Mouse (Mus musculus): ENCODE measurements around the gene Rap2c.

Gene Rap2c

GRCm38 (mm10) chrX:51017851-51018785 lies at the start of gene Rap2c:
Gene Rap2c, minus strand, starts transcription at chrX:51018018.
- DNase-seq (ENCODE audit: low spot score in 2 of 2), result peak; percentile 77

- DNase-seq (ENCODE audit: low spot score in 2 of 2), result no peak
Measured at GRCm38 (mm10) chrX:51066539-51067286, 48.9 kb upstream of the Rap2c start.

GRCm38 (mm10) chrX:51065773-51066172 lies 48.0 kb upstream of the Rap2c start:
- DNase-seq (ENCODE audit: low spot score in 2 of 2), result peak; percentile 31 to 32

GRCm38 (mm10) chrX:51065158-51065664 lies 47.4 kb upstream of the Rap2c start:
- no peak for DNase-seq (ENCODE audit: low spot score in 2 of 2)

GRCm38 (mm10) chrX:51060220-51060619 lies 42.4 kb upstream of the Rap2c start:
- no peak for DNase-seq (ENCODE audit: low spot score in 2 of 2)

DNA sequence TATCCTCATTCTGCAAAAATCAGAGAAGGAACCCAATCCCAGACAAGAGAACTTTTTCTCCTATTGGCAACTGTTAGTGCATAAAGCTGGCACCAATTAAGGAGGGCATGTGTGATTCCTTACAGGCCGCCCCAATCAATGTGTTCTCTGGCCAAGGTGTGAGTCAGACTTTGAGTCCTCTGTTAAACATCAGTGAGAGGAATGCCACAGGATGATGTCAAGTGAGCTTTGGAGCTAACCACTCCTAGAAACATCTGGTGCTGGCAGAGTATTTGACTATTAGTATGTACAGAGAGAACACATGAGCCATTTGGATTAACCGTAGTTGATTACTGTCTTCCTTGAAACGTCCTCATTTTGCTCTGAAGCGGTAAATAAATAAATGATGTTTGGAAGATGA lies 40.9 kb upstream of the Rap2c start:
- DNase-seq (ENCODE audit: low spot score in 2 of 2), result no peak

GRCm38 (mm10) chrX:51058317-51058716 lies 40.5 kb upstream of the Rap2c start:
- no peak for DNase-seq (ENCODE audit: low spot score in 2 of 2)

GRCm38 (mm10) chrX:51051680-51052461 lies 34.1 kb upstream of the Rap2c start:
- DNase-seq (ENCODE audit: low spot score in 2 of 2), result no peak

GRCm38 (mm10) chrX:51035678-51036209 lies 17.9 kb upstream of the Rap2c start:
- DNase-seq (ENCODE audit: low spot score in 2 of 2), result no peak

- peak; percentile 41 to 44 for DNase-seq (ENCODE audit: low spot score in 2 of 2)
Measured at GRCm38 (mm10) chrX:51019884-51020283, 2.1 kb upstream of the Rap2c start.

GRCm38 (mm10) chrX:51018786-51019179 lies 965 bp upstream of the Rap2c start:
- peak; percentile 77 to 78 for DNase-seq (ENCODE audit: low spot score in 2 of 2)

GRCm38 (mm10) chrX:51016926-51017325 lies 892 bp downstream of the Rap2c start:
- DNase-seq (ENCODE audit: low spot score in 2 of 2), result no peak

DNA sequence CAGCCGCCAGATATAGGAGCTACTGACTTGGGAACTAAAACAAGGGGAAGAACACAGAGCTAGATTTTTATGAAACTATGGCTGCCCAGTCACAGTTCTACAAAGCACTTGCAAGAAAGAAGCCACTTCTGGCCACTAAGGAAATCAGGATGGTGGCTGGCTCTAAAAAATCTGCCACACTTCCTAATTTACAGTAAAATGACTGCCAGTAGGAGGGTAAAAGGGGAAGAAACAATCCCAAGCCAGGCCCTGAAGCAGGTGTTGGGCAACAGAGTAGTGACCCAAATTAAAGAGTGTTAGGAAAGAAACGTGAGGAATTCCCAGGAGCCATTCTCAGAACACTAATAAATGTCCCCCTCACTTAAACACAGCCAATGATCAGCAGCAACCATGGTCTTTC lies 5.5 kb downstream of the Rap2c start:
- no peak for DNase-seq (ENCODE audit: low spot score in 2 of 2)

DNA sequence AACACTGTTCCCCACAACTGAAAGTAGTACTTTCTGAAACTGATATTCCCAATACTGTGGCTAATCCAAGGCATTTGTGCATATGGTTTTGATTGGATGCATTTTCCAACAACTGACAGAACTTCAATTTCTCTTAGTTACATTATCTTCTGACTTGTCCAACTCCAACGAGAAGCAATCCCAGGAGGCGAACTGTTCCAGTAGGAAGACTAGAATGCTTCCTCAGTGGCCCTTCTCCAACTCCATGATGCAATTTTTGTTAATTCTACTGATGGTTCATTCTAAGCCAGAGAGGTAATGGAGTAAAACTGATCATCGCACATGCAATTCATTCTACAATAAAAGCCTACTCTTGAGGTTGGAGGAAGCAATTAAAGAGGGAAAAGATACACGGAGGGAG lies 7.5 kb downstream of the Rap2c start:
- no peak for DNase-seq (ENCODE audit: low spot score in 2 of 2)

- no peak for DNase-seq (ENCODE audit: low spot score in 2 of 2)
Measured at GRCm38 (mm10) chrX:51000791-51001190, 17.0 kb downstream of the Rap2c start.

DNA sequence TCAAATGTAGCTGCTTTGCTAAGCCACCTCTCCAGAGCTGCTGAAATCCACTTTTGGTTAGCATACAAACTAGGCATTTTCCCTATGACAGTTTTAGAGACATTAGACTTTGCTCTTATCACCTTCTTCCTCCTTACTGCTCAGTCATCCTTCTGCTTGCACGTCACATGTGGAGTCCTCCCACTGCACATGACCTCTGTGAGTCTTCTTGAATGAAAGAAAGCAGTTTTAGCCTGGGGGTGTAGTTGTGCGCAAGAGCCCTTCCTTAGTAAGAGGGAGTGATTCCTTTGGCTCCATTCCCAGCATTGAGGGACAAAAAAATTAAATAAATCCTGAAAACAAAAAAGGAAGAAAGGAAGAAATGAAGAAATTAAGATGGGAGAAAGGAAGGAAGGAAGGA lies 22.5 kb downstream of the Rap2c start:
- DNase-seq (ENCODE audit: low spot score in 2 of 2), result no peak

- no peak for DNase-seq (ENCODE audit: low spot score in 2 of 2)
Measured at GRCm38 (mm10) chrX:50991324-50991723, 26.5 kb downstream of the Rap2c start.

DNA sequence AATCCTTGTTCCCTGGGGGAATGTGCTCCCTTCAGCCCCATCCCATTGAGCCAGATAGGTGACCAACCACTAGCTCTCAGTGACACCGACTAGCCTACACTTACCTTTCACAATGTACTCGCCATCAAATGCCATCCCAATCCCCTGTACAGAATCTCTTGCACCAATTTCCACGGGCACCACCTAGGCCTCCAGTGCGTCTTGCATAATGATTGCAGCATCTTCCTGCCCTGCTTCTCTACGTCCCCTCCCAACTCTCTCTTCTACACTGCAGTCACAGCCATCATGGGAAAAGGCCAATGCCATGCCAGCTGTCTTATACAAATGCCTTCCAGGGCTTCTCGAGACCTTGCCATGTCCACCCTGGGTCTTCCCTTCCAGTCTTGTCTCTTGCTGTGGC lies 27.9 kb downstream of the Rap2c start:
- DNase-seq (ENCODE audit: low spot score in 2 of 2), result no peak

DNA sequence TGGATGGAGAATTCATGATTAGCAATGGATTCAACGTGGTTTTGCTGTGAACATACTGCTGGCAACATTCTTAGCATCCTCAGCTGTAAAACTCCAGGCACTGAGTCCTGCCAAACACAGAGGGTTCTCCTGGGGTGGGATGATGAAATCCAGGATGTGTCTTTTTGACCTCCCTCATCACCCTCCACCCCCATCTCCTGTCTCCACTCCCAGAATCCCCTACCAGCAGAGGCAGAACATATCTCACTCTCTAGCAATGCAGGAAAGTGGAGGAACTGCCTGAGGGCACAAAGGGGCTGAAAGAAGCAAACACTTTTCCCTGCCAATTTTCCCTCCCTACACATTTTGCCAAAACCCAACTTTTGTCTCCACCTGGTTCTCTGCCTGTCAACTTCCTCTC lies 29.2 kb downstream of the Rap2c start:
- DNase-seq (ENCODE audit: low spot score in 2 of 2), result no peak

DNA sequence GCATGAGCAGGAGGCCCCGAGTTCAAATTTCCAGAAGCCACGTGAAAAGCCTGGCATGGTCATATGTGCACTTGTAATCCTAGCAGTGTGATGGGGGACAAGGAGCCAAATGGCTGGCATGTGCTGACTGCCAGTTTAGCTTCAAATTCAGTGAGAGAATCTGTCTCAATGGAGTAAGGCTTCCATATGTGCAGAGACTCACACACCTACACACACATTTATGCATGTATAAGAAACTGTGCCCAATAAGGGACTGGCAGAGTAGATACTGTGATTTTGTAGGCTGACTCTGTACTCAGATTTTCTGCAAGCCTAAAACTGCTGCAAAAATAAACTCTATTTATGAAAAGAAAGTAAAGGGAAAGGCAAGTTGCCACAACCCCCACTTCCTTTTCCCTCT lies 39.4 kb downstream of the Rap2c start:
- no peak for DNase-seq (ENCODE audit: low spot score in 2 of 2)

- DNase-seq (ENCODE audit: low spot score in 2 of 2), result no peak
Measured at GRCm38 (mm10) chrX:50972145-50972544, 45.7 kb downstream of the Rap2c start.

DNA sequence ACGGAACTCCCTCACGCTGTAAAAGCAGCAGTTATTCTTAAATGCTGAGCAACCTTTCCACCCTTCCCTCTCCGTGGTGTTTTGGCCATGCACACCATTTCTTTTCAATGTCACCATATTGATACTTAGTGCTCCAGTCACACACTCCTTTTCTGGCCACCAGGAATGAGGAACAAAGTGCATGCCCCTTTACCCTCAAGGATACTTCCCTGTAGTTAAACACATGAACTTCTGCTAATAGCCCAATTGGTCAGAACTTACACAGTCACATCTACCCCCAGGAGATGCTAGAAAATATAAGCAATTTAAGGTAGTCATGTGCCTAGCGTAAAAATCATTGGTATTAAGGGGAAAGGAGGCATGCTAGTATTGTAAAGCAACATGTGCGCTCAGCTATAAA lies 47.9 kb downstream of the Rap2c start:
- no peak for DNase-seq (ENCODE audit: low spot score in 2 of 2)

Data from natural killer cell, adult 2 months (primary cell).